Mouse (Mus musculus) MEL (cell line): ENCODE measurements around the gene Oxt. TPM values are rescaled to one million over a fixed set of nuclear protein-coding genes. Genes with fewer than 3 reads are reported as not detected.

ENCODE experiments used
- DNase-seq: peaks from one replicate; pipeline ENCODE4 v3.0.0; 2011; ENCODE audit warnings: low read depth, low spot score
- H3K27ac ChIP-seq: 2 replicates; pipeline ENCODE4 v1.5.1; 2012; ENCODE audit warnings: low read depth, mild to moderate bottlenecking, control low read depth, low read length, moderate library complexity; ENCODE audit not compliant: control insufficient read depth
- H3K27me3 ChIP-seq, 2 experiments: fragments of 150-350 bp in 1 of 2; sonication (generic) in 1 of 2; 2 replicates each; pipeline ENCODE4 v1.6.1; 2012; ENCODE audit warnings: low read length in 2 of 2, mild to moderate bottlenecking in 2 of 2, improper control_type of control experiment in 1 of 2, moderate library complexity in 1 of 2; ENCODE audit not compliant: insufficient read depth in 2 of 2, control insufficient read depth in 1 of 2
- H3K36me3 ChIP-seq, 2 experiments: 2 replicates each; pipeline ENCODE4 v1.6.1; 2012 to 2014; ENCODE audit warnings: low read length in 2 of 2, improper control_type of control experiment in 1 of 2, inconsistent platforms in 1 of 2, mild to moderate bottlenecking in 1 of 2; ENCODE audit not compliant: insufficient read depth in 2 of 2, control insufficient read depth in 1 of 2
- H3K4me1 ChIP-seq, 2 experiments: fragments of 150-350 bp in 1 of 2; sonication (generic) in 1 of 2; 2 replicates each; pipeline ENCODE4 v1.6.1; 2012; ENCODE audit warnings: low read length in 2 of 2, improper control_type of control experiment in 1 of 2, mild to moderate bottlenecking in 1 of 2; ENCODE audit not compliant: insufficient read depth in 2 of 2, control insufficient read depth in 1 of 2
- H3K4me3 ChIP-seq, 2 experiments: fragments of 150-350 bp in 1 of 2; sonication (generic) in 1 of 2; 2 replicates each; pipeline ENCODE4 v1.5.1; 2012; ENCODE audit warnings: low read depth in 2 of 2, low read length in 2 of 2, mild to moderate bottlenecking in 2 of 2, moderate library complexity in 2 of 2, control low read depth in 1 of 2, improper control_type of control experiment in 1 of 2; ENCODE audit not compliant: control insufficient read depth in 1 of 2, insufficient read depth in 1 of 2
- H3K79me2 ChIP-seq: 2 replicates; pipeline ENCODE4 v1.6.1; 2012; ENCODE audit warnings: mild to moderate bottlenecking, low read length, moderate library complexity; ENCODE audit not compliant: control insufficient read depth, poor library complexity, insufficient read depth
- H3K9ac ChIP-seq: 2 replicates; pipeline ENCODE4 v1.6.1; 2012; ENCODE audit warnings: low read depth, mild to moderate bottlenecking, control low read depth, low read length, moderate library complexity; ENCODE audit not compliant: control insufficient read depth, poor library complexity, severe bottlenecking
- H3K9me3 ChIP-seq: fragments of 150-350 bp; sonication (generic); replicated peaks from 2 replicates; pipeline ENCODE4 v1.6.1; 2012; ENCODE audit warnings: mild to moderate bottlenecking, low read length, improper control_type of control experiment, moderate library complexity; ENCODE audit not compliant: insufficient read depth
- CTCF ChIP-seq, 3 experiments: IDR thresholded peaks in 2 of 3; conservative IDR thresholded peaks in 1 of 3; 2 replicates each; pipeline ENCODE4 v1.5.1; 2011 to 2012; ENCODE audit warnings: low read length in 3 of 3, low read depth in 2 of 3, mild to moderate bottlenecking in 2 of 3, improper control_type of control experiment in 1 of 3, inconsistent platforms in 1 of 3, mixed read lengths in 1 of 3, moderate library complexity in 1 of 3; ENCODE audit not compliant: control insufficient read depth in 1 of 3, insufficient read depth in 1 of 3, poor library complexity in 1 of 3, severe bottlenecking in 1 of 3
- EP300 ChIP-seq, 2 experiments: IDR thresholded peaks; 2 replicates each; pipeline ENCODE4 v1.6.1; 2011; ENCODE audit warnings: improper control_type of control experiment in 2 of 2, low read length in 2 of 2, low read depth in 1 of 2, mild to moderate bottlenecking in 1 of 2
- GATA1 ChIP-seq: IDR thresholded peaks from 2 replicates; pipeline ENCODE4 v1.6.1; 2011; ENCODE audit warnings: low read depth, low read length, improper control_type of control experiment
- JUND ChIP-seq: IDR thresholded peaks from 2 replicates; pipeline ENCODE4 v1.6.1; 2011; ENCODE audit warnings: low read depth, mild to moderate bottlenecking, improper control_type of control experiment, low read length
- RCOR1 ChIP-seq: IDR thresholded peaks from 2 replicates; pipeline ENCODE4 v1.6.1; 2012; ENCODE audit warnings: low read depth, mild to moderate bottlenecking, inconsistent platforms, low read length, improper control_type of control experiment
- TCF12 ChIP-seq: IDR thresholded peaks from 2 replicates; pipeline ENCODE4 v1.6.1; 2014; ENCODE audit warnings: low read depth, mild to moderate bottlenecking, inconsistent platforms, low read length, improper control_type of control experiment, moderate library complexity
- ZC3H11A ChIP-seq: IDR thresholded peaks from 2 replicates; pipeline ENCODE4 v1.6.1; 2012; ENCODE audit warnings: low read depth, mild to moderate bottlenecking, inconsistent platforms, low read length, improper control_type of control experiment
- ZKSCAN1 ChIP-seq: IDR thresholded peaks from 2 replicates; pipeline ENCODE4 v1.6.1; 2012; ENCODE audit warnings: low read depth, mild to moderate bottlenecking, inconsistent platforms, low read length, improper control_type of control experiment, moderate library complexity
- ZMIZ1 ChIP-seq: IDR thresholded peaks from 2 replicates; pipeline ENCODE4 v1.6.1; 2012; ENCODE audit warnings: low read depth, mild to moderate bottlenecking, inconsistent platforms, low read length, improper control_type of control experiment, moderate library complexity
- polyA plus RNA-seq, 2 experiments: library from polyadenylated mRNA; stranded (reverse) in 1 of 2; unstranded in 1 of 2; fragments of >175 nt in 1 of 2; fragments of >200 nt in 1 of 2; gene quantifications; 2 replicates each; pipeline versions ENCODE4 v1.2.1 to v1.2.4; 2012; ENCODE audit warnings: low replicate concordance in 2 of 2, low read depth in 1 of 2; ENCODE audit not compliant: insufficient read length in 2 of 2, insufficient read depth in 1 of 2, missing spikeins in 1 of 2
- total RNA-seq: library from RNA; depleted of rRNA; stranded (reverse); fragments of 300-350 nt; gene quantifications from 2 replicates; pipeline ENCODE4 v1.2.3, GENCODE M21; 2012; rRNA removed

Gene Oxt
- total and polyA plus RNA-seq, 3 experiments, result 0.14 TPM; not detected in 2

DNA sequence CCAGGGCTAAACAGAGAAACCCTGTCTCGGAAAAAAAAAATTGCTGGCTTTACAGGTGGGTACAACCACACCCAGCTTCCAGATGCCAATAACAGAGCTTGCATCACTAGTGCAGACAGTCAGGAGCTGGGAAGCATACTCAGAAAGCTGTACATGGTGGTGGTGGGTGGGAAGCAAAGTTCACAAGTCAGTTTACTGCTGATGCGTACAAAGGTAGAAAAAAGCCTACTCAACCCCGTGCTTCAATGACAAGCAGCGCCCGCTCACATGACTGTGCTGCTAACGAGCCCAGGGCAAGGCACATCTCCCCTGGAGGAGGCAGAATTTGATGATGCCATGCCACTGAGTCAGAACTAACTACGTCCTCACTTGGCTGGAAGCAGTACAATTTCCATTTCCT, 43.0 kb downstream of the Oxt start:
- TF ChIP-seq CTCF (IDR thresholded peaks at IDR 0.05 in 2 of 3, conservative IDR thresholded peaks at IDR 0.05 in 1 of 3; ENCODE audit: control insufficient read depth in 1 of 3, insufficient read depth in 1 of 3, low read depth in 2 of 3, low read length in 3 of 3, poor library complexity in 1 of 3, severe bottlenecking in 1 of 3) (no peak), ZMIZ1 (no peak), ZKSCAN1 (no peak), GATA1 (no peak), TCF12 (no peak), RCOR1 (no peak), JUND (no peak), EP300 (IDR thresholded peaks at IDR 0.05; ENCODE audit: low read depth in 1 of 2, low read length in 2 of 2) (no peak), ZC3H11A (no peak)
- H3K36me3 ChIP-seq, result peaks cover 0 to 31% of the 10 kb centered on the region in 2 experiments; a peak in 2 of 4 replicates
- H3K4me3 ChIP-seq, result no peak overlapping the region

More for the DNA sequence above, 43.0 kb downstream of the Oxt start:
- no peaks in the 10 kb centered on the region for H3K4me1 ChIP-seq
- H3K9me3 ChIP-seq, result no peaks in the 10 kb centered on the region
- no peak overlapping the region for H3K9ac ChIP-seq
- DNase-seq, result no peak
- peaks cover 10% of the 10 kb centered on the region for H3K79me2 ChIP-seq
- H3K27ac ChIP-seq, result no peak overlapping the region
- H3K27me3 ChIP-seq, result no peaks in the 10 kb centered on the region

Other genes with a start within 250 kb of the Oxt start
- gene Cpxm1, start 178.6 kb upstream of the Oxt start, total RNA-seq, result 6.5 and 8.2 TPM in 2 replicates
- gene Cpxm1, start 178.6 kb upstream of the Oxt start, polyA plus RNA-seq, result 10 to 100 TPM in 1 of 2 experiments, not detected in 1; 10.7 TPM
- gene Gm28372, start 170.9 kb upstream of the Oxt start, total RNA-seq, result not detected in 2 replicates
- not detected for gene Gm28372, start 170.9 kb upstream of the Oxt start, polyA plus RNA-seq
- not detected in 2 replicates for gene 1700020A23Rik, start 170.9 kb upstream of the Oxt start, total RNA-seq
- gene 1700020A23Rik, start 170.9 kb upstream of the Oxt start, polyA plus RNA-seq, result not detected
- not detected in 2 replicates for gene Tmem239, start 169.7 kb upstream of the Oxt start, total RNA-seq
- gene Tmem239, start 169.7 kb upstream of the Oxt start, polyA plus RNA-seq, result under 1 TPM in 1 of 2 experiments, not detected in 1; 0.11 TPM
- 86.2 and 90.0 TPM in 2 replicates for gene Vps16, start 151.8 kb upstream of the Oxt start, total RNA-seq
- gene Vps16, start 151.8 kb upstream of the Oxt start, polyA plus RNA-seq, result 100 to 1,000 TPM in 1 of 2 experiments, not detected in 1; 114 TPM
- 5.1 and 6.5 TPM in 2 replicates for gene Pced1a, start 151.5 kb upstream of the Oxt start, total RNA-seq
- 10 to 100 TPM in 1 of 2 experiments, not detected in 1; 13.7 TPM for gene Pced1a, start 151.5 kb upstream of the Oxt start, polyA plus RNA-seq
- 28.1 and 33.0 TPM in 2 replicates for gene Ptpra, start 125.9 kb upstream of the Oxt start, total RNA-seq
- 10 to 100 TPM in 1 of 2 experiments, not detected in 1; 68.3 TPM for gene Ptpra, start 125.9 kb upstream of the Oxt start, polyA plus RNA-seq
- gene Mrps26, start 12.4 kb upstream of the Oxt start, total RNA-seq, result 108 and 121 TPM in 2 replicates
- gene Mrps26, start 12.4 kb upstream of the Oxt start, polyA plus RNA-seq, result 100 to 1,000 TPM in 1 of 2 experiments, not detected in 1; 154 TPM
- gene Avp, start 6.4 kb downstream of the Oxt start, total RNA-seq, result not detected in 2 replicates
- gene Avp, start 6.4 kb downstream of the Oxt start, polyA plus RNA-seq, result not detected
- 13.6 and 15.3 TPM in 2 replicates for gene Fastkd5, start 53.9 kb downstream of the Oxt start, total RNA-seq
- gene Fastkd5, start 53.9 kb downstream of the Oxt start, polyA plus RNA-seq, result 10 to 100 TPM in 1 of 2 experiments, not detected in 1; 11.7 TPM
- gene Ubox5, start 53.9 kb downstream of the Oxt start, total RNA-seq, result 5.1 and 5.4 TPM in 2 replicates
- gene Ubox5, start 53.9 kb downstream of the Oxt start, polyA plus RNA-seq, result 10 to 100 TPM in 1 of 2 experiments, not detected in 1; 11.2 TPM
- gene Lzts3, start 66.6 kb downstream of the Oxt start, total RNA-seq, result 1.9 and 2.1 TPM in 2 replicates
- 1 to 10 TPM in 1 of 2 experiments, not detected in 1; 4.5 TPM for gene Lzts3, start 66.6 kb downstream of the Oxt start, polyA plus RNA-seq
- 44.7 and 52.7 TPM in 2 replicates for gene Ddrgk1, start 88.5 kb downstream of the Oxt start, total RNA-seq
- gene Ddrgk1, start 88.5 kb downstream of the Oxt start, polyA plus RNA-seq, result 10 to 100 TPM in 1 of 2 experiments, not detected in 1; 73.6 TPM
- 130 and 137 TPM in 2 replicates for gene Itpa, start 91.4 kb downstream of the Oxt start, total RNA-seq
- gene Itpa, start 91.4 kb downstream of the Oxt start, polyA plus RNA-seq, result 100 to 1,000 TPM in 1 of 2 experiments, not detected in 1; 102 TPM
- gene Slc4a11, start 121.3 kb downstream of the Oxt start, total RNA-seq, result 0.13 and 0.31 TPM in 2 replicates
- gene Slc4a11, start 121.3 kb downstream of the Oxt start, polyA plus RNA-seq, result 1 to 10 TPM in 1 of 2 experiments, not detected in 1; 1.6 TPM